Mouse (Mus musculus): ENCODE results near the gene Man2c1.

- no peak for TF ChIP-seq POLR2A (IDR thresholded peaks at IDR 0.05; ENCODE audit: borderline replicate concordance, control insufficient read depth, low read depth, low read length)
- TF ChIP-seq CTCF (IDR thresholded peaks at IDR 0.05; ENCODE audit: control insufficient read depth, insufficient read depth, low read length) = peak; percentile 48; the same call in 1 of the 2 replicates
These were observed 32.0 kb downstream of the Man2c1 start for GRCm38 (mm10) chr9:57162496-57162895.

All from bone marrow, adult 2 months (tissue).